Mouse (Mus musculus) lung, adult 2 months (tissue): ENCODE measurements around the gene Hic1.

Experiments used
- CTCF ChIP-seq: fragments of 200-500 bp; IDR thresholded peaks from 2 replicates; pipeline ENCODE4 v1.5.1; 2011; ENCODE audit warnings: mild to moderate bottlenecking, low read length, control low read depth; ENCODE audit not compliant: insufficient read depth
- POLR2A ChIP-seq: fragments of 200-500 bp; IDR thresholded peaks from 2 replicates; pipeline ENCODE4 v1.6.1; 2011; ENCODE audit warnings: low read depth, mild to moderate bottlenecking, control low read depth, low read length, borderline replicate concordance; ENCODE audit errors: extremely low read depth

DNA sequence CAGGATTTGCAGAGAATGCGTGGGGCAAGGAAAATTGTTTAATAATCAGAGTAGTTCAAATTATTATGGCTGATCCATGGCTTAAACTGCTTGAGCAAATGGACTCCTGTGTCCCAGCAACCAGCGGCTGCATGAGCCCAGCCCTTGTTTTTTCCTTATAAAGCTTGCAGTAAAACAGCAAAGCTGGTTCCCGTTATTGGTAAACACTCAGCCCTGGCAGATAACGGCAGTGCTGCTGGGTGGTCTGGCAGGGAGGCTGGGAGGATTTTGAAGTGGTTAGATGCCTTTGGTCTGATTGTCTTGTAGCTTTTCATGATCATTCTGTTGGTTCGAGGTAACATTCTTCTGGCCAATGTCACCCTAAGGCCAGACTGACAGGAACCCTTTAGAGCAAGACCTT lies 12.9 kb downstream of the Hic1 start:
- TF ChIP-seq CTCF (no peak), POLR2A (no peak)
